Mouse (Mus musculus): Measurements from ENCODE around the gene Olah.

DNA sequence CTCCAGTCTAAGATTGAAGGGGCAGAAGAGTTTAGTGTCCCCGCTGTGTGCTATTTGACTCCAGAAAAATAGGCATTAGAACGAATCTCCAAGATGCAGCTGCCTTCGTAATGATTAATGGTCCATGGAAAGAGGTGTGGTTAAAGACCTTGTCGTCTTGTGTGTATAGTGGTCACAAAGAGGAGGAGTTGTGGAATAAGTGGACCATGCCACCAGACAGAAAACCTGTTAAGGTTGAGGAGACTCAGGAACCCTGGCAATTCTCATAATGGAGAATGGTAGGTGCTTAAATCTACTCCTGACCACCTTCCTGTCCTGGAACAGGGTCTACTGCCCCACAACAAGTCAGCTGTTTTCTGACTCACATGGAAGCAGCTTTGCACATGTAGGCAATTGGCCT lies 49.0 kb upstream of the Olah start:
- TF ChIP-seq POLR2A (IDR thresholded peaks at IDR 0.05; ENCODE audit: insufficient read length, low read depth) (no peak), CEBPB (IDR thresholded peaks at IDR 0.05; ENCODE audit: insufficient read depth, poor library complexity, severe bottlenecking) (no peak), POLR2AphosphoS2 (IDR thresholded peaks at IDR 0.05; ENCODE audit: insufficient read length, low read depth) (no peak), USF1 (IDR thresholded peaks at IDR 0.05; ENCODE audit: low read depth) (no peak), TCF3 (IDR thresholded peaks at IDR 0.05; ENCODE audit: insufficient read length, low read depth) (no peak), SRF (IDR thresholded peaks at IDR 0.05; ENCODE audit: control insufficient read depth, insufficient read length, low read depth) (no peak), TCF12 (IDR thresholded peaks at IDR 0.05; ENCODE audit: insufficient read depth, poor library complexity, severe bottlenecking) (no peak)

All from myocyte (in vitro differentiated cells).